Mouse (Mus musculus): ENCODE measurements around the gene Frat1.

Frat1 gene

DNA sequence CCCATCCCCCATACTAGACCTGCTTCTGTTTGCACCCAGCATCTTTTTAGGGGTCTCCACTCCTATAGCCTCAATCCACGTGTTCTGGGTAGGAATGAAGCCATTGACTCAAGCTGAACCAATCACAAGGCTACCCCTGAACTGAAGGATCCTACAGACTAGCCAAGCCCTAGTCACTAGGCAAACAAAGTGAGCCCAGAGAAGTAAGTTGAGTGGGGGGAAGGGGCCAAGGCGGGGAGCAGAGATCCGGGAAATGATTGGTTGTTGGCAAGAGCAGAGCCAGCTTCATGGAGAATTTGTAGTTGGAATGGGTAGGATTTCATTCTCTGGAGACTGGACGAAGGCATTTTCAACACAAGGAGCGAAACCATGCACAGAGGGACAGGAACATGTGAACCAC, 12.9 kb upstream of the Frat1 start:
- no peak for DNase-seq (ENCODE audit: low spot score in 2 of 2)

DNA sequence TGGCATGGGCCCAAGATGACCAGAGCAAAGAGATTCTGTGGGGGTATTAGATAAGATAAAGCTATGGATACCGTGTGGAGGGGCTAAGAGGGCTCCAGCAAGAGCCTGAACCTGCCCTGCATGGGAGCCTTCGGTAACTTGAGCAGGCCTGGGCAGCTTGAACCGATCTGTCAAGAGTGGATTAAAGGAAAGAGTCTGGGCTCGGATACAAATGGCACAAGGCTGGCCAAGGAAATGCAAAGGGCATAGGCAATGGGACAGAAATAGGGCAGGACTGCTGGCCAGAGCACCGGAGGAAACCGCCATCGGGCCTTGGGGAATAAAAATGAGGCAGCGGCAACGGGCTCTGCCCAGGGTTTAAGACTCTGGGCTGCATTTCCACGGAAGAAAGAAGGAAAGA, 12.4 kb upstream of the Frat1 start:
- no peak for DNase-seq (ENCODE audit: low spot score in 2 of 2)

DNA sequence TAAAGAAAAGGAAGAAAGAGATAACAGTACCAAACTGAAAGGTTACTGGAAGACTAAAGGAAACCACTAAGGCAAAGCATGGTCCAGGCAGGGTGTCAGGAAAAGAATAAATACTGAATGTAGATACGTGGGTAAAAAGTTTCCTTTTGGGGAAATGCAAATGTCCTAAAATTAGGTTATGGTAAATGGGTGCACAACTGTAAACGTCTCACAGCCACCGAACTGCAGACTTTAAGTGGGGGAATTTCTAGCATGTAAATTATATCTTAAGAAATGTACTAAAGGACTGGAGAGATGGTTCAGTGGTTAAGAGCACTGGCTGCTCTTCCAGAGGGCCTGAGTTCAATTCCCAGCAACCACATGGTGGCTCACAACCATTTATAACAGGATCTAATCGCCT, 11.0 kb upstream of the Frat1 start:
- no peak for DNase-seq (ENCODE audit: low spot score in 2 of 2)

- DNase-seq (ENCODE audit: low spot score in 2 of 2), result no peak
Observed at GRCm38 (mm10) chr19:41821436-41821835, 8.3 kb upstream of the Frat1 start.

GRCm38 (mm10) chr19:41822589-41822988, 7.2 kb upstream of the Frat1 start:
- no peak for DNase-seq (ENCODE audit: low spot score in 2 of 2)

- DNase-seq (ENCODE audit: low spot score in 2 of 2), result no peak
Observed at GRCm38 (mm10) chr19:41824950-41825349, 4.8 kb upstream of the Frat1 start.

- DNase-seq (ENCODE audit: low spot score in 2 of 2), result no peak
Observed at GRCm38 (mm10) chr19:41826529-41826928, 3.2 kb upstream of the Frat1 start.

- no peak for DNase-seq (ENCODE audit: low spot score in 2 of 2)
Observed at GRCm38 (mm10) chr19:41828941-41829340, 829 bp upstream of the Frat1 start.

DNA sequence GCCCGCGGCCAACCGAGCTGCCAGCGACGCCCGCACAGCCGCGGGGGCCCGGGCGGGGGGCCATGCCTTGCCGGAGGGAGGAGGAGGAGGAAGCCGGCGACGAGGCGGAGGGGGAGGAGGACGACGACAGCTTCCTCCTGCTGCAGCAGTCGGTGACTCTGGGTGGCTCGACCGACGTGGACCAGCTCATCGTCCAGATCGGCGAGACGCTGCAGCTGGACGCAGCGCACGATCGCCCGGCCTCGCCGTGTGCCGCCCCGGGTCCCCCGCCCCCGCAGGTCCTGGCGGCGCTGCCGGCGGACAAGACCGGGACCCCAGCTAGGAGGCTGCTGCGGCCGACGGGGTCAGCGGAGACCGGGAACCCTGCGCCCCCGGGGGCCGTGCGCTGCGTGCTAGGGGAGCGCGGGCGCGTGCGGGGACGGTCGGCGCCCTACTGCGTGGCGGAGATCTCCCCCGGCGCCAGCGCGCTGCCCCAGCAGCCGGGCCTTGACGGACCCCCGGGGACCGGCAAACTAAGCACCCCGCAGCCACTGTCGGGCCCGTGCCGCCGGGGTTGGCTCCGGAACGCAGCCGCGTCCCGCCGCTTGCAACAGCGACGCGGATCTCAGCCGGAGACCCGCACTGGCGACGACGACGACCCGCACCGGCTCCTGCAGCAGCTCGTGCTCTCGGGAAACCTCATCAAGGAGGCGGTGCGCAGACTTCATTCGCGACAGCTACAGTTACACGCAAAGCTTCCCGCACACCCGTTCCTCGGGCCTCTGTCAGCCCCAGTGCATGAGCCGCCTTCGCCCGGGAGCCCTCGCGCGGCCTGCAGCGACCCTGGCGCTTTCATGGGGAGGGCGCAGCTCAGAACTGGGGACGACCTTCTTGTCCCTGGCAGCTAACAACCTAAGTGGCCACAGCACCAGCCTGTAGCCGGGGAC, 599 bp downstream of the Frat1 start:
- peak; percentile 61 to 90 for DNase-seq (ENCODE audit: low spot score in 2 of 2)

- DNase-seq (ENCODE audit: low spot score in 2 of 2), result no peak
Observed at GRCm38 (mm10) chr19:41831101-41831570, 1.4 kb downstream of the Frat1 start.

- DNase-seq (ENCODE audit: low spot score in 2 of 2), result peak in 1 of 2 experiments; percentile 71
Observed at GRCm38 (mm10) chr19:41831718-41832391, 2.1 kb downstream of the Frat1 start.

GRCm38 (mm10) chr19:41832501-41833201, 2.9 kb downstream of the Frat1 start:
- no peak for DNase-seq (ENCODE audit: low spot score in 2 of 2)

GRCm38 (mm10) chr19:41835407-41835806, 5.6 kb downstream of the Frat1 start:
- DNase-seq (ENCODE audit: low spot score in 2 of 2), result no peak

GRCm38 (mm10) chr19:41835816-41836215, 6.0 kb downstream of the Frat1 start:
- peak; percentile 81 to 84 for DNase-seq (ENCODE audit: low spot score in 2 of 2)

DNA sequence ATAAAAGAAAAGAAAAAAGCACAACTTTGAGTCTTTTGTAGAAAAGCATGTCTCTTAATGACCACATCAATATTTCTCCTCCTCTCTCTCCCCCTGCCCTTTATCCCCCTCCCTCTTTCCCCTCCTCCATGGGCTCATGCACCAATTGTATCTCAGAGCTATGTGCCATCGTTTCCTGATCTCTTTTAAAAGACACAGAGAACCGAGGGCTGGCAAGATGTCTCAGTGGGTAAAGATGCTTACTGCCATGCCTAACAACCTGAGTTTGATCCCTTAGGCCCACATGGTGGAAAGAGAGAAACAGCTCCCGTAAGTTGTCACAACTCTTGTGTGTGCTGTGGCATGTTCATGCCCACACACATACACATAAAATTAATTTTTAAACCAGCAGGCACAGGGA, 6.9 kb downstream of the Frat1 start:
- no peak for DNase-seq (ENCODE audit: low spot score in 2 of 2)

GRCm38 (mm10) chr19:41837194-41837916, 7.6 kb downstream of the Frat1 start:
- peak in 1 of 2 experiments; percentile 52 for DNase-seq (ENCODE audit: low spot score in 2 of 2)

GRCm38 (mm10) chr19:41837917-41838261, 8.1 kb downstream of the Frat1 start:
- DNase-seq (ENCODE audit: low spot score in 2 of 2), result no peak

- DNase-seq (ENCODE audit: low spot score in 2 of 2), result no peak
Observed at GRCm38 (mm10) chr19:41838808-41839207, 9.0 kb downstream of the Frat1 start.

DNA sequence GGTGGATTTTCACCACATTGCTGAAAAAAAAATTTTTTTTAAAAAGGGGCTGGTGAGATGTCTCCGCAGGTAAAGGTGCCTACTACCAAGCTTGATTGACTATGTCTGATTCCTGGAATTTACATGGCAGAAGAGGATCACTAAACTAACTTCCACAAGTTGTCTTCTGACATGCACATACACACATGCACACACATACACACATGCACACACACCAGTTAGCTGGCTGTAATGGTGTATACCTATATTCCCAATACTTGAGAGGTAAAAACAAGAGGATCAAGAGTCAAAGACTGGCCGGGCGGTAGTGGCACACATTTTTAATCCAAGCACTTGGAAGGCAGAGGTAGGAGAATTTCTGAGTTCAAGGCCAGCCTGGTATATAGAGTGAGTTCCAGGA, 9.9 kb downstream of the Frat1 start:
- DNase-seq (ENCODE audit: low spot score in 2 of 2), result no peak

GRCm38 (mm10) chr19:41841105-41841750, 11.5 kb downstream of the Frat1 start:
- no peak for DNase-seq (ENCODE audit: low spot score in 2 of 2)

DNA sequence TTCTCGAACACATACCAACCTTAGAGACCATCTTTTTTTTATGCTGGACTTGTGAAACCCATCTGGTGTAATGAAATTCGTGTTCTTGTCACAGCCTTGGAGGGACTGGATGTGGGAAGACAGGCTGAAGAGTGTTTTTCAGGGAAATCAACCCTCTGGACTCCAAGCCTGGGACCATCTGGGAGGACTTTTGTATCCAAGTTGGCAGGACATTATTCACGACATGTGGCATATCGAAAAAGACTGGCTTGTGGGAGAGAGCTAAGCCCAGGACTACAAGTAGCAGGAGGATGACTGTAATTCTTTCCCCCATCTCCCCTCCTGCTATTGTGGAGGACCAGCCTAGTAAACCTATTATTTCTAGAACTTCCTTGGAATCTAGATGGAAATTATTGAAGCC, 12.4 kb downstream of the Frat1 start:
- DNase-seq (ENCODE audit: low spot score in 2 of 2), result no peak
